Mouse (Mus musculus): ENCODE measurements around the gene Apoa1. TPM values are rescaled to one million over a fixed set of nuclear protein-coding genes. Genes with fewer than 3 reads are reported as not detected.

Apoa1 gene
- polyA plus RNA-seq, 1 experiment from 2014 or later: 597 TPM

DNA sequence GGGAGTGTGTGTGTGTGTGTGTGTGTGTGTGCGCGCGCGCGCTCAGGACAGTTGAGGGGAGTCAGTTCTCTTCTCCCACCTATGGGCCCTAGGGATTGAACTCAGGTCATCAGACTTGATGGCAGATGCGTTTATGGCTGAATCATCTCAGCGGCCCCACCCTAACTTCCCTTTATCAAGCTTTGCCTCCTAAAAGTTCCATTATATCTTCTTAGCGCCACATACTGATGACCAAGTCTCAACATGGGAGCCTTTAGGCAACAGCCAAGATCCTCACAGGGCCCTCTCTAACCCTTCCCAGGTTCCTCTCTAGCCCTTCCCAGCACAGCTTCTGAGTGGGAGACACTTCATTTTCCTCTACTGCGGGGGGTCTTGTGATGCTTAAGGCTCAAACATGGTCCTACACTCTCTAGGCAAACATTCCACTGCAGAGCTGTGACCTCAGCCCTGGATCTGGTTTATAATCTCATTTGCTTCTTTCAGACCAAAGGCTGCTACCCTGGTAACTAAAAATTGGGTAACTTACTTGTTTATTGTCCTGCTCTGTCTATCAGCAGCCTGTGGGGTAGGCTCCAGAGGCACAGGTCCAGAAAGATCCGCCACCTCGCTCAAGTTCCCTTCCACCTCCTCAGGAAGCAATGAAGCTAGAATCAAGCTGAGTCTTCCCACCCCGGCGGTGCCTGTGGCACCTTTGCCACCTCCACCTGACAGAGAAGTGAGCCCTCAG lies 11.5 kb upstream of the Apoa1 start:
- H3K27ac ChIP-seq: no peak overlapping the region
- no peak for ATAC-seq (ENCODE audit: insufficient read depth, low FRiP score, low read depth)

DNA sequence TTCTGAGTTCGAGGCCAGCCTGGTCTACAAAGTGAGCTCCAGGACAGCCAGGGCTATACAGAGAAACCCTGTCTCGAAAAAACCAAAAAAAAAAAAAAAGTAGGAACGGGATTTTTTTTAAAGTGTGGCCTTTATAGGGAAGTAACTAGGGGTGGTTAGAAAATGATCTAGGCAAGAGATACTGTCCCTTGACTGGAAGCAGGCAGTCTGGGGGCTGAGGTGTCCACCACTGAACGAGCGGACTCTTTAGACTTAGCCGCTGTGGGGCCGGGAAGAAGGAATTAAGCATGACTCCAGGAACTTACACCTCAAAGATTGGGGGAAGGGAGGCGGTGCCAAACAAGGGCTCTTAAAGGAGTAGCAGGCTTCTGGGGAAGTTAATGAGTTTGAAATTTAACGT lies 10.2 kb upstream of the Apoa1 start:
- WGBS: 85% methylated on average over 9 of the region's 9 CpGs
- Histone ChIP-seq H3K36me3 (peaks cover 29% of the 10 kb centered on the region), H3K27me3 (replicated peaks) (no peaks in the 10 kb centered on the region)

More for the DNA sequence above, 11.5 kb upstream of the Apoa1 start:
- no peaks in the 10 kb centered on the region for H3K27me3 ChIP-seq (replicated peaks)
- 84% methylated on average over 13 of the region's 13 CpGs for WGBS
- H3K4me1 ChIP-seq: no peaks in the 10 kb centered on the region; the same call in 1 of the 2 replicates
- no peak overlapping the region for H3K4me3 ChIP-seq (replicated peaks)
- H3K4me2 ChIP-seq: no peak overlapping the region
- H3K9me3 ChIP-seq: no peaks in the 10 kb centered on the region
- H3K9ac ChIP-seq: no peak overlapping the region
- H3K36me3 ChIP-seq: peaks cover 34% of the 10 kb centered on the region

DNA sequence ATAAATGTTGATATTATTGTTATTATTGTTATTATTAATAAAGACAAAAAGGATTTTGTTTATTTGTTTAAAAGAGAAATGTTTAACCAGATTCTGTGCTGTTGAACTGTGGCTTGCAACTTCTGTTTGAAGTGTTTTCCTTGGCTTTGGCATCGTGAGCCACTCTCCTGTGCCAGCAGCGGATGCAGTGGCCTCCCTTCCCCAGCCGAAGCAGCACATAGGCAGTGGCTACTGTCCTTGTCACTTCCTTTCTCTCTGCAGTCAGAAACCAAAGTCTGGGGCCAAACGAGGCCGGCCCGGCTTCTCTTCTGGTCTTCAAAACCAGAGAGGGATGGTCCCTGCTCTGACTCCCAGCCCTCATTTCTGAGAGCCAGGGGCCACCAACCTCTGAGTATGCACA lies 5.3 kb upstream of the Apoa1 start:
- WGBS: 75% methylated on average over 6 of the region's 6 CpGs
- no peaks in the 10 kb centered on the region for H3K4me1 ChIP-seq
- ATAC-seq (ENCODE audit: insufficient read depth, low FRiP score, low read depth): no peak
- H3K27ac ChIP-seq: no peak overlapping the region
- H3K27me3 ChIP-seq (replicated peaks): no peaks in the 10 kb centered on the region
- no peaks in the 10 kb centered on the region for H3K9me3 ChIP-seq
- peaks cover 23% of the 10 kb centered on the region for H3K36me3 ChIP-seq
- H3K9ac ChIP-seq: no peak overlapping the region
- no peak overlapping the region for H3K4me2 ChIP-seq
- H3K4me3 ChIP-seq (replicated peaks): no peak overlapping the region

More for the DNA sequence above, 10.2 kb upstream of the Apoa1 start:
- Histone ChIP-seq H3K9ac (no peak overlapping the region), H3K4me1 (no peaks in the 10 kb centered on the region; the same call in 1 of the 2 replicates), H3K4me3 (replicated peaks) (no peak overlapping the region), H3K4me2 (no peak overlapping the region), H3K27ac (no peak overlapping the region), H3K9me3 (no peaks in the 10 kb centered on the region)
- ATAC-seq (ENCODE audit: insufficient read depth, low FRiP score, low read depth): no peak

DNA sequence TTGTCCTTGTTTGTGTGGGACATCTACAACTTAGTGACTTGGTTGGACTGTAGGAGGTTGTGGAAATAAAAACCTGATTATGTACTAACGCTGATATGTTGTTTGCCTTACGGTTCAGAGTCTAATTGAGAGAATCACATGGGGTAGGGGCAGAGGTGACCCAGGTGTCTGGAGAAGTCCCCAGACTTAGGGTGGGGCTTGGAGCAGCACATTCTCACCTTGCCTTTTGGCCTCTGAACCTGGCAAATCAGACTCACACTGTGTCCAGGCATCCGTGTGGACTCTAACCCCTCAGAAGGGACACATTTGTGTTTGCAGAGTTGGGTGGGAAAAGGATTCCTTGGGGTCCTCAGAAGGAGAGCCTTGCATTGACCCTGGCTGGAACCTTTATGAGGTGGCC lies 4.3 kb upstream of the Apoa1 start:
- Histone ChIP-seq H3K9me3 (no peaks in the 10 kb centered on the region), H3K27ac (no peak overlapping the region), H3K4me1 (no peaks in the 10 kb centered on the region), H3K27me3 (replicated peaks) (no peaks in the 10 kb centered on the region), H3K9ac (no peak overlapping the region), H3K4me2 (no peak overlapping the region), H3K36me3 (peaks cover 23% of the 10 kb centered on the region), H3K4me3 (replicated peaks) (no peak overlapping the region)
- no peak for ATAC-seq (ENCODE audit: insufficient read depth, low FRiP score, low read depth)
- WGBS: 70% methylated on average over 3 of the region's 3 CpGs

DNA sequence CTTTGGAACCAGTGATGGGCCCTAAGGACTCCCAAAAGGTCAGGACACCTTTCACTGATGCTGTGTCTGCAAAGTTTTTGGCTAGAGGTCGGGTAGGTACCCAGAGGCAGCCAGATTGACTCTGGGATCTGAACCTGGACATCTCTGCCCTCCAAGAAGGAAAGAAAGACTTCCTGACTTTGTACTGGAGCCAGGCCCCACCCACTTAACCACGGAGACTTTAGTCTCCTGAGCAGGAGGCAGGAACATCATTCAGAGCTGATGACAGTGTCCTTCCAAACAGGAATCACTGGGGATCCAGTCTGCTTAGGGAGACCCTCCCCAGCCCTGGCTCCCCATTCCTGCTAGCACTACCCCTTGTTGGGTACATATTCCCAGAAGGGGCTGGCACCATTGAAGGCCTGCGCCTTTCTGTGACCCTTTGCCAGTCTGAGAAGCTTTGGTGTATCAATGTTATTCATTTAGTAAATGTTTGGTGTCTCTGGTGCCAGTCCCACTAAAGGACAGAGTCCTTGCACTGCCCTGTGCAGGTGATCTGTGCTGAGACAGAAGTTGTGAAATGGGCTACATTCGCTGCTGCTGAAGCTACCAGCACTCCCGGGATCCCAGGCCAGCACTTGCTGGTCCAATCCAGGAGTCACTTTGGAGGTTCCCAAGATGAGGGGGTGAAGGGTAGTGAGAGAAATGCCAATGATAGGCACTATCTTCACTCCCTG lies 3.3 kb upstream of the Apoa1 start:
- H3K9ac ChIP-seq: no peak overlapping the region
- no peak overlapping the region for H3K27ac ChIP-seq
- no peaks in the 10 kb centered on the region for H3K9me3 ChIP-seq
- H3K4me1 ChIP-seq: peaks cover 6% of the 10 kb centered on the region
- 59% methylated on average over 5 of the region's 5 CpGs for WGBS
- H3K4me3 ChIP-seq (replicated peaks): no peak overlapping the region
- no peak overlapping the region for H3K4me2 ChIP-seq
- H3K27me3 ChIP-seq (replicated peaks): no peaks in the 10 kb centered on the region
- ATAC-seq (ENCODE audit: insufficient read depth, low FRiP score, low read depth): no peak
- peaks cover 21% of the 10 kb centered on the region for H3K36me3 ChIP-seq

DNA sequence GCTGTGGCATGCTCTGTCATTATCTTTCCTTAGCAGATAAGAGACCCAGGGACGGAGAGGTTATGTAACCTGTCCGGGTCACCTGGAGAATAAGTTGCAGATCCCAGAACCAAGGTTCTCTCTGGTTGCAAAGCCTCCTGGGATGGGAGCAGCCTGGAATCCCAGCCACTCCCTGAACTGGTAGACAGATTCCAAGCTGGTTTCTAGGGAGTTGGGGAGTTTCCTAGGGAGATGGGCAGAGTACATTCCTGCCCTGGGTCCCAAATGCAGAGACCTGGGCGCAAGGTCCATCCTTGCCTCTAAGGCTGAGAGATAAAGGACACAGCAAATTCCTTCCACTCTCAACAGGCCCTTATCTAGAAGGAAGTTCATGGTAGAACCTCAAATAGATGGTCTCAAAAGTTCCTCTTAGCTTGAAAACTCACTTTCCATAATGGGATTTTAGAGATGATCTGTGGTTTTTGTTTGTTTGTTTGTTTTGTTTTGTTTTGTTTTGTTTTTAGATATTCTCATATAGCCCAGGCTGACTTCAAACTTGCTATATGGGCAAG lies 1.2 kb upstream of the Apoa1 start:
- H3K9ac ChIP-seq: no peak overlapping the region
- peaks cover under 1% of the 10 kb centered on the region; the same call in 1 of the 2 replicates for H3K36me3 ChIP-seq
- H3K4me1 ChIP-seq: peaks cover 14% of the 10 kb centered on the region
- H3K27me3 ChIP-seq (replicated peaks): no peaks in the 10 kb centered on the region
- no peak overlapping the region for H3K4me3 ChIP-seq (replicated peaks)
- WGBS: 77% methylated on average over 3 of the region's 3 CpGs
- no peaks in the 10 kb centered on the region for H3K9me3 ChIP-seq
- H3K4me2 ChIP-seq: no peak overlapping the region
- no peak for ATAC-seq (ENCODE audit: insufficient read depth, low FRiP score, low read depth)
- no peak overlapping the region for H3K27ac ChIP-seq

DNA sequence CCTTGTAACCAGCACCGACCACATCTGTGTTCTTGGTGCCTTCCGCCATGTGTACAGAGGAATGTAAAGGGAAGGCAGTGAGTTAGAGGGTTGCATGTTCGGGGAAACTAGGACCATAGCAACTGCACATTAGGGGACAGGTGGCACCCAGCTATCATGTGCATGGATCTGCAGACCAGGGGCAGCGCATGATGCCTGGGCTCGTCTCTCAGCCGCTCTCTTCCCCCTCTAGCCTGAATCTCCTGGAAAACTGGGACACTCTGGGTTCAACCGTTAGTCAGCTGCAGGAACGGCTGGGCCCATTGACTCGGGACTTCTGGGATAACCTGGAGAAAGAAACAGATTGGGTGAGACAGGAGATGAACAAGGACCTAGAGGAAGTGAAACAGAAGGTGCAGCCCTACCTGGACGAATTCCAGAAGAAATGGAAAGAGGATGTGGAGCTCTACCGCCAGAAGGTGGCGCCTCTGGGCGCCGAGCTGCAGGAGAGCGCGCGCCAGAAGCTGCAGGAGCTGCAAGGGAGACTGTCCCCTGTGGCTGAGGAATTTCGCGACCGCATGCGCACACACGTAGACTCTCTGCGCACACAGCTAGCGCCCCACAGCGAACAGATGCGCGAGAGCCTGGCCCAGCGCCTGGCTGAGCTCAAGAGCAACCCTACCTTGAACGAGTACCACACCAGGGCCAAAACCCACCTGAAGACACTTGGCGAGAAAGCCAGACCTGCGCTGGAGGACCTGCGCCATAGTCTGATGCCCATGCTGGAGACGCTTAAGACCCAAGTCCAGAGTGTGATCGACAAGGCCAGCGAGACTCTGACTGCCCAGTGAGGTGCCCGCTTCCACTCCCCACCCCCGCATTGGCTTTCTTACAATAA lies 1.4 kb downstream of the Apoa1 start:
- Histone ChIP-seq H3K9me3 (no peaks in the 10 kb centered on the region), H3K4me1 (peaks cover 14% of the 10 kb centered on the region), H3K4me2 (peak overlapping the region; percentile 76), H3K27me3 (replicated peaks) (no peaks in the 10 kb centered on the region), H3K27ac (no peak overlapping the region), H3K4me3 (replicated peaks) (peak overlapping the region; percentile 40), H3K9ac (no peak overlapping the region), H3K36me3 (no peaks in the 10 kb centered on the region)
- ATAC-seq (ENCODE audit: insufficient read depth, low FRiP score, low read depth): peak; percentile 84
- WGBS: 14% methylated on average over 37 of the region's 37 CpGs

DNA sequence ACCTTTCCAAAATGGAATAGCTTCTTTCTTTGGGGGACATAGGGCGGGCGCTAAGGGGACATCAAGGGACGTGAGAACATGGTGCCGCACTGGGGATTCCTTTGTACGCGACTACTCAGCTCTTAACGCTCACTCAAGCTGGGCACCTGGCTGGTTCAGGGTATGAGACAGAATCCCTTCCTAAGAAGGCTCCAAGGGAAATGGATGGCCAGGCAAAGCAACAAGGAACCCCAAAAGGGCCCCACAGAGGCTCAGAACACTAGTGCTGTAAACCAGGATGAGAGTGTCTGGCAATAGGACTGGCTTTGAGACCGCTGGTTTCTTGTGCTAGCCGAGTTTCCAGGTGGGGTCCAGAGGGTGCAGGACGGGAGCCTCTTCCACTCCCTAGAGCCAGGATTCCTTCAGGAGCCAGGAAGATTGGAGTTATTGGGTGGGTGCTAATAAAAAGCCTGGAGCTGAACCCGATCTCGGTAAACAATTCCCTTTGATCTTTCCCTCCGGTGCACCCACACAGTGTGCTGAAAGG lies 2.1 kb downstream of the Apoa1 start:
- 19% methylated on average over 13 of the region's 13 CpGs for WGBS
- Histone ChIP-seq H3K27me3 (replicated peaks) (no peaks in the 10 kb centered on the region), H3K36me3 (no peaks in the 10 kb centered on the region), H3K9me3 (no peaks in the 10 kb centered on the region), H3K4me3 (replicated peaks) (peak overlapping the region; percentile 40), H3K4me2 (peak overlapping the region; percentile 76), H3K9ac (no peak overlapping the region), H3K27ac (no peak overlapping the region), H3K4me1 (peaks cover 14% of the 10 kb centered on the region)
- no peak for ATAC-seq (ENCODE audit: insufficient read depth, low FRiP score, low read depth)

DNA sequence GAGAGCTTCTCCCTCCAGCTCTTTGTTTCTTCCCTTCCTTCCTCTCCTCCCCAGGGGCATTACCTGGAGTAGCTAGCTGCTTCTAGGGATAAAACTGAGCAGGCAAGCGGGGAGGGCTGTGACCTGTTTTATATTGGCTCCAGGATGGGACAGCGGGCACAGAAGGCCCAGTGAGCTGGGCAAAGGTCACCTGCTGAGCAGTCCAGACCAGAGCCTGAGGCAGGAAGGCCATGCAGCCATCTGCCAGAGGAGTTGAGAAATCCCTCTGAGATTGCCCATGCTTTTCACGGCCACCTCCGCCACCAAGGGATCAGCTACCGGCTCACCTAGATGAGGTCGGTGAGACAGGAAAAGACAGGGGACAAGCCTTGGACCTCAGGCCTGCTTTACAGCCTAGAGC lies 6.8 kb downstream of the Apoa1 start:
- Histone ChIP-seq H3K4me3 (replicated peaks) (no peak overlapping the region), H3K4me2 (no peak overlapping the region), H3K27ac (no peak overlapping the region), H3K36me3 (no peaks in the 10 kb centered on the region), H3K9me3 (no peaks in the 10 kb centered on the region), H3K4me1 (peaks cover 7% of the 10 kb centered on the region; the same call in 1 of the 2 replicates), H3K27me3 (replicated peaks) (no peaks in the 10 kb centered on the region), H3K9ac (no peak overlapping the region)
- WGBS: 82% methylated on average over 6 of the region's 6 CpGs
- no peak for ATAC-seq (ENCODE audit: insufficient read depth, low FRiP score, low read depth)

DNA sequence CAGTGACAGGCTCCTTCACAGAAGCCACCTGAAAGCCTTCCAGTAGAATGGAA lies 7.0 kb downstream of the Apoa1 start, which contains the start of gene Apoc3:
Apoc3 (minus strand) TSS at position 41 of the 53 bp plus-strand sequence.
- Histone ChIP-seq H3K27me3 (replicated peaks) (no peaks in the 10 kb centered on the region), H3K9me3 (no peaks in the 10 kb centered on the region), H3K4me1 (peaks cover 4% of the 10 kb centered on the region; the same call in 1 of the 2 replicates), H3K27ac (no peak within 1 kb of the TSS), H3K4me2 (no peak within 1 kb of the TSS), H3K36me3 (no peaks in the 10 kb centered on the region), H3K4me3 (replicated peaks) (no peak within 1 kb of the TSS), H3K9ac (no peak within 1 kb of the TSS)
- no peak for ATAC-seq (ENCODE audit: insufficient read depth, low FRiP score, low read depth)

DNA sequence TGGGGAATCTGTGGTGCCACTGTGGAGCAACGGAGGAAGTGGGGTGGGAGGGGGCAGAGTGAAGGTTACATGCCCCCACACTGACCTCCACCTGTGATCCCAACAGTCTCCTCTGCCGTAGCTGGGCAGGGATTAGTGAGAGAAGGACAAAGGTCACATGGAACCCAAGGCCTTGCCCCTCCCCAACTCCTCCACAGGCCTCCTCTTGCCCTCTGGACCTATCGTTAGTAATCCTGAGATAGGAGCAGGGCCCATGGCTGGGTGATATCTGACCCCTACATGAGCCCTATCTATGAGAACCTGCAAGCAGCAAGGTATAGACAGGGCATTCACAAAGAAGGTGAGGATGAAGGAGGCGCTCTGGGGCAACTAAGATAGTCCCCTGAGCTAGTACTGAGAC lies 7.3 kb downstream of the Apoa1 start:
- Histone ChIP-seq H3K4me1 (0 out of 2 replicates have a peak, but pooled peaks cover 2% of the 10 kb centered on the region), H3K4me3 (replicated peaks) (no peak overlapping the region), H3K9ac (no peak overlapping the region), H3K36me3 (no peaks in the 10 kb centered on the region), H3K27ac (no peak overlapping the region), H3K4me2 (no peak overlapping the region), H3K27me3 (replicated peaks) (no peaks in the 10 kb centered on the region), H3K9me3 (no peaks in the 10 kb centered on the region)
- 43% methylated on average over 4 of the region's 4 CpGs for WGBS
- ATAC-seq (ENCODE audit: insufficient read depth, low FRiP score, low read depth): peak; percentile 48

DNA sequence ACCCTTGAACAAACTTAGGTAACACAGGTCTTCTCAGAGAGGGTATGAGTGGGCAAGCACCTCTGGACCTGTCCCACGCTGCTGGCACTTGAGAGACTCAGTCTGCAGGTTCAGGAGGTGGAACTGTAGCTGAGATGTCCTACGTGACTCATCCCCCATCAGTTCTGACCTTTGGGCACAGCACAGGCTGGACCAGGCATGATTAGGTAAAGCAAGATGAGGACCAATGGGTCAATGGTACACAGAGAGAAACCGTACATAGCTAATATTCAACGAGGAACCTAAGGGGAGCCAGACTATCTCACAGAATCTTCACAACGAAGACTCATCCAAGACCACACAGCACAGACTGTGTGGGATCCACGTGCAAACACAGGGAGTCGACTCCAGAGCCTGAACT lies 10.5 kb downstream of the Apoa1 start:
- Histone ChIP-seq H3K4me2 (no peak overlapping the region), H3K4me1 (peaks cover 9% of the 10 kb centered on the region; the same call in 1 of the 2 replicates), H3K4me3 (replicated peaks) (no peak overlapping the region), H3K36me3 (no peaks in the 10 kb centered on the region), H3K27me3 (replicated peaks) (no peaks in the 10 kb centered on the region), H3K9ac (no peak overlapping the region), H3K27ac (no peak overlapping the region), H3K9me3 (no peaks in the 10 kb centered on the region)
- WGBS: 82% methylated on average over 7 of the region's 7 CpGs
- ATAC-seq (ENCODE audit: insufficient read depth, low FRiP score, low read depth): no peak
